Mouse (Mus musculus) brain, embryonic 14.5 days (tissue): Measurements from ENCODE around the gene Smg1. TPM values are rescaled to one million over a fixed set of nuclear protein-coding genes. Genes with fewer than 3 reads are reported as not detected.

Experiments used
- DNase-seq: peaks from one replicate; pipeline ENCODE4 v3.0.0-alpha.2; 2011; ENCODE audit warnings: low read depth
- CTCF ChIP-seq: fragments of 200-500 bp; IDR thresholded peaks from 2 replicates; pipeline ENCODE4 v1.5.1; 2012; ENCODE audit warnings: inconsistent platforms, mild to moderate bottlenecking, moderate library complexity, borderline replicate concordance; ENCODE audit not compliant: insufficient read depth, insufficient read length; ENCODE audit errors: extremely low read depth
- POLR2A ChIP-seq: fragments of 200-500 bp; IDR thresholded peaks from 2 replicates; pipeline ENCODE4 v1.6.1; 2012; ENCODE audit warnings: mild to moderate bottlenecking, inconsistent platforms, borderline replicate concordance; ENCODE audit not compliant: poor library complexity, insufficient read depth, insufficient read length, severe bottlenecking; ENCODE audit errors: extremely low read depth
- polyA plus RNA-seq: library from polyadenylated mRNA; depleted of rRNA; stranded (reverse); fragments of >200 nt; gene quantifications from 2 replicates; pipeline ENCODE4 v1.2.3, GENCODE M21; 2012

Gene Smg1
- polyA plus RNA-seq, 1 experiment = 65.0 TPM

- peak; percentile 99 for DNase-seq
- TF ChIP-seq POLR2A (peak; percentile 95; the same call in 1 of the 2 replicates), CTCF (no peak)
These were observed 113.9 kb downstream of the Smg1 start, which contains the start of gene Arl6ip1 for GRCm38 (mm10) chr7:118129430-118130041. Gene Arl6ip1, minus strand, starts transcription at chr7:118129662.

- TF ChIP-seq POLR2A (no peak), CTCF (no peak)
- peak; percentile 49 for DNase-seq
These were observed 114.5 kb downstream of the Smg1 start for GRCm38 (mm10) chr7:118128925-118129429.

DNA sequence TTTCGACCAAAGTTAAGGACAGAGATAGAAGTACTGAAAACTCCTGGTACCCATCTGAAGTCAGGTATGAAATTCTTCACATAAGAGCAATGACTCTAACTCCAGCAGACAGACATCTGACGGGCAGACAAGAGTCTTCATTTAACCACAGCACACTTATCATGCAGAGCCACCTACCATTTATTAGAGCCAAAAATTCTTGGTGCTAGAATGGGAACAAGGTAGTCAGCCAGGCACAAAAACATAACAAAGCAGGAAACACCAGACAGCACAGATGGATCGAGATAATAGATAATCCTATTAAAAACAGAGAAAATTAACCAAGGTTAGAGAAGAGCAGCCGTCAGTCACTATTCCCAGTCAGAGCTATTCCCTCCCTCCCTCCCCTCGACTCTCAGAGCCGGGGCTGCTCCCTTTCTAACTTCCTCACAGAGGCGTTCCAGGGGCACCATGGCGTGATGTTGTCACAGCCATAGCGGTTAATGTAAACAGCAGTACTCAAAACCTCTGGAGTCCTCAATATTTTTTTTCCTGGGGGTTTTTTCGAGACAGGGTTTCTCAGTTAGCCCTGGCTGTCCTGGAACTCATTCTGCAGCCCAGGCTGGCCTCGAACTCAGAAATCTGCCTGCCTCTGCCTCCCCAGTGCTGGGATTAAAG, 117.1 kb downstream of the Smg1 start:
- TF ChIP-seq CTCF = no peak
- no peak for DNase-seq

GRCm38 (mm10) chr7:118125736-118126135, 117.7 kb downstream of the Smg1 start:
- TF ChIP-seq CTCF = no peak
- no peak for DNase-seq

GRCm38 (mm10) chr7:118123512-118124411, 119.7 kb downstream of the Smg1 start:
- TF ChIP-seq POLR2A = no peak
- TF ChIP-seq CTCF = no peak
- DNase-seq = no peak

DNA sequence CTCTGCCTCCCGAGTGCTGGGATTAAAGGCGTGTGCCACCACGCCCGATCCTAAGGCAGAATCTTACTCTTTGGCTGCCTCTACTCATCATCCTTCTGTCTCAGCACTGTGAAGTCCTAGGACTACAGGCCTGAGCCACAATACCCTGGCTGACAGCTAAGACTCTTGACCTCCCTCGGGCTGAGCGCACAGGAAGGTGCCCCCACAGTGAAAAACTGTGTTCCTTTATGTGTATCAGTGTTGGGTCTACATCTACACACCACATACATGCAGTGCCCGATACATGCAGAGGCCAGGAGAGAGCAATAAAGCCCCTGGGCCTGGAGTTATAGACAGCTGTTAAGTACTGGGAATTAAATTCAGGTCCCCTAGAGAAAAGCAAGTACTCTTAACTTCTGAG, 121.2 kb downstream of the Smg1 start:
- no peak for TF ChIP-seq CTCF
- TF ChIP-seq POLR2A = no peak
- DNase-seq = no peak

GRCm38 (mm10) chr7:118120654-118121053, 122.8 kb downstream of the Smg1 start:
- no peak for TF ChIP-seq POLR2A
- no peak for TF ChIP-seq CTCF
- DNase-seq = no peak

DNA sequence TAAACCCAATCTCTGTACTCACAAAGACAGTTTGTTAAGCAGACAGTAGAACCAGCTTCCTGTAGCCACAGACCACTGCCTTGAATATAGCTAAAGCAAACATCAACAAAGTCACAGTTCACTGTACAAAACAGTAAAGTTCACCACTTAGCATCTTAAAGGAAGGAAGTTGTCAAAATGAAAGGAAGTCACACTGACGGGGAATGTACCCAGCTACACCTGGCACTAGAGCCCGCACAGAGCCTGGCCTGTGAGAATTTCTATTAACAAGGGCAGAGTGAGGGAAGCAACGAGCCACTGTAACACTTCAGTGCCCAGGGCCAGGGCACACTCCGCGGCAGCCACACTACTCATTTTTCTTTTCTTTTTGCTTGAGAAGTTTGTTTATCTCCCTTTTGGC, 123.5 kb downstream of the Smg1 start:
- DNase-seq = no peak
- TF ChIP-seq CTCF (no peak), POLR2A (no peak)

GRCm38 (mm10) chr7:118119142-118119541, 124.3 kb downstream of the Smg1 start:
- TF ChIP-seq POLR2A (no peak), CTCF (no peak)

DNA sequence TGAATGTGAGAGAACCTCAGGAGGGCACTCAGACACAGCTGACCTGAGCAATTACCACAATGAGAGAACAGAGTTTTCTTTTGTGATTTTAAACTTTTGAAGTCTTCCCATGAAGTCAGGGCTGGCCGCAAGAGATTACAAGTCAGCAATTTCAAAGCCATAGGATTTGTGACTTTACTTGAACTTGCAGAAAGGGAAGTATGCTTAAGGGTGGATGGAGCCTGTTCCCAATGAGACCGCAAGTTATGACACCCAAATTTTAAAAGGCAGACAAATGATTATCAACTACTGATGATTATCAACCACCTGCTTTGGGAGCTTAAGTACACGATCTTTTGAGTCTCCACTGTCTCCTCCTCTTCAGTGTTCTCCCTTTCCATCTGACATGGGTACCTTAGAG, 125.0 kb downstream of the Smg1 start:
- TF ChIP-seq POLR2A = no peak
- TF ChIP-seq CTCF = no peak
- no peak for DNase-seq

More at GRCm38 (mm10) chr7:118119142-118119541, 124.3 kb downstream of the Smg1 start:
- no peak for DNase-seq

DNA sequence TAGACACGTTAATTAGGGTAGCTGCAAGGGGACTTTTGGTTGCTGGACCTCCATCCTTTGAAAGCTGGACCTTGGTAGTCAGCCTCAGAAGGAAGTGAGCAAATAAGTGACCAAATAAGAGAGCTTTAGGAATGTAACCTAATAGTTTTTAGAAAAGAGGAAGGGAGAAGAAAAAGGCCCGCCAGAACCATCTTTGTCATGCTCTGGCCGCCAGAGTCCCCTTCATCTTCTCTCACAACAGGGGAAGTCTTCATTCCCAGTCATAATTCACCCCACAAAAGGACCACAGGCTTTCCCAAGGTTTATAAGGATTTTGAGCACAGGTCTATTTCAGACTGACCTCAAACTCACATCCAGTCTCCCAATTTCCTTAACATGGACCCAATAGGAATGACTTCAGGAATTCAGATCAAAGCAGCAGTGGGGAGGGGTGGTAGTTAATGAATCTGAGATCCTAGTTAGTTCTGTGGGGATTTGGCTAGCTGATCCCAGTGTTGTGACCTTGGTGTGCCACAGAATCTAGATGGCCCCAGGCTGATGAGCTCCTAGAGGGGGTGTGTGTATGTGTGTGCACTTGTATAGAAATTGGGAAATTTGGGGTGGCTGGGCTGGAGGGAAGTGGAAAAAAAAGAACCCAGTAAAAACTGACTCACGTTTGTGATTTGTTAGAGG, 125.8 kb downstream of the Smg1 start:
- TF ChIP-seq CTCF = no peak
- no peak for TF ChIP-seq POLR2A
- no peak for DNase-seq

GRCm38 (mm10) chr7:118116787-118117538, 126.5 kb downstream of the Smg1 start:
- no peak for DNase-seq
- TF ChIP-seq CTCF (no peak), POLR2A (no peak)
